Mouse (Mus musculus) lung, embryonic 16.5 days (tissue): ENCODE data around the gene Pole4. TPM values are rescaled to one million over a fixed set of nuclear protein-coding genes. Genes with fewer than 3 reads are reported as not detected.
A peak's percentile ranks its signal among the peaks of the same experiment; 100 is the strongest.

Experiments used
- ATAC-seq: fragments of 200-750 bp; cut with Nextera tagmentation; 2 replicates; pipeline ENCODE4 v1.8.0; 2017; ENCODE audit warnings: low read depth, mild to moderate bottlenecking, moderate library complexity
- H3K27ac ChIP-seq: fragments of 300-500 bp; sonication (generic); 2 replicates; pipeline ENCODE4 v1.5.1; 2014; ENCODE audit warnings: mild to moderate bottlenecking, control low read depth, low read length
- H3K27me3 ChIP-seq: fragments of 300-500 bp; sonication (generic); 2 replicates; pipeline ENCODE4 v1.6.1; 2014; ENCODE audit warnings: low read depth, low read length, mixed read lengths; ENCODE audit not compliant: control insufficient read depth, insufficient read depth
- H3K36me3 ChIP-seq: fragments of 300-500 bp; sonication (generic); 2 replicates; pipeline ENCODE4 v1.6.1; 2014; ENCODE audit warnings: low read length; ENCODE audit not compliant: control insufficient read depth, insufficient read depth
- H3K4me1 ChIP-seq: fragments of 300-500 bp; sonication (generic); replicated peaks from 2 replicates; pipeline ENCODE4 v1.6.1; 2014; ENCODE audit warnings: low read length, mixed read lengths; ENCODE audit not compliant: control insufficient read depth, insufficient read depth
- H3K4me2 ChIP-seq: fragments of 300-500 bp; sonication (generic); 2 replicates; pipeline ENCODE4 v1.6.1; 2014; ENCODE audit warnings: low read depth, low read length, control low read depth
- H3K4me3 ChIP-seq: fragments of 300-500 bp; sonication (generic); 2 replicates; pipeline ENCODE4 v1.5.1; 2014; ENCODE audit warnings: mild to moderate bottlenecking, low read length, control low read depth
- H3K9ac ChIP-seq: fragments of 300-500 bp; sonication (generic); 2 replicates; pipeline ENCODE4 v1.6.1; 2014; ENCODE audit warnings: low read length, control low read depth
- H3K9me3 ChIP-seq: fragments of 300-500 bp; sonication (generic); 2 replicates; pipeline ENCODE4 v1.6.1; 2016; ENCODE audit warnings: low read length; ENCODE audit not compliant: control insufficient read depth
- WGBS: fragments of 180-500 bp; shearing (Covaris S2); extraction: QIAGEN DNeasy Blood & Tissue Kit; methylation state at CpG from one replicate; pipeline ENCODE4 v1.1.7; 2014; 5-methylcytosine and 5-hydroxymethylcytosine counted together
- polyA plus RNA-seq: library from polyadenylated mRNA; unstranded; fragments of >200 nt; fragmentation: Nextera tagmentation; extraction: Ambion mirVana; gene quantifications from 2 replicates; pipeline ENCODE4 v1.2.1, GENCODE M21; 2015

Gene Pole4
- 101 and 115 TPM in 2 replicates for polyA plus RNA-seq

DNA sequence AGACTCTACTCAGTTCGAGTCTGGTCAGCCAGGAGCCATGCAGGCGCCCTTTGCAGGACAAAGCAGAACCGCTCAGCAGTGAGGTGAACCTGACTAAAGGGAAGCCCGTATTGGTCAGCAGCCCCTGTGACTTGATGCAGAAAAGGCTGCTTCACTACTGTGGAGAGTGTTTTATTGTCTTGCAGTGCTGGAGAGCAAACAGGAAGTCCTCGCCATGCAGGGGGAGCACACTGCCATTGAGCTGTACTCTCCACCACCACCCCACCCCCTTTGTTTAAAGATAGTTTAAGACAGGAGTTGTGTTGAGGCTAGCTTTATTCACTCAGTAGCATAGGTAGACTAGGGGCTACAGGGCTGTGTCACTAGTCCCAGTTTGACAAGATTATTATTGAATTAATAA lies at the start of gene Pole4:
Pole4 (minus strand) TSS at position 145 of the 400 bp plus-strand sequence.
- WGBS = 71% methylated on average over 5 of the region's 5 CpGs

DNA sequence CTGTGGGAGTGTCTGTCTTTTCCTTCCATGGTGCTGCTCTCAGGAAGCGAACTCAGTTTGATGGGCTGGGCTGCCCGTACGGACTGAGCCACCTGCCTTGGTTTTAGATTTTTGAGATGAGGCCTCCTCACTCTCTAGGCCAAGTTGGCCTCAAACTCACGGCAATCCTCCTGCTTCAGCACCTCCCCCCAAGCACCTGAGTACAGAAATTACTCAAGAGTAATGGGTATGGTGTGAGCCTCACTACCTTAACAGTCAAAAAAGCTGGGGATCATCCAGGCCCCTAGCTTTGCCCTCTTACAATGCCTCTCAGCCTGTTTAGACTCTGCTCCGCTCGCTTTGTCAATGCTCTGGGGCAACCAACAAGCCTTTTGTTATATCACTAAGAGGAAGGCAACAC lies 49.6 kb upstream of the Pole4 start:
- H3K9me3 ChIP-seq = no peaks in the 10 kb centered on the region
- H3K9ac ChIP-seq = no peak overlapping the region
- ATAC-seq = no peak
- no peaks in the 10 kb centered on the region for H3K27me3 ChIP-seq
- H3K27ac ChIP-seq = no peak overlapping the region
- no peak overlapping the region for H3K4me3 ChIP-seq
- no peaks in the 10 kb centered on the region for H3K36me3 ChIP-seq
- H3K4me1 ChIP-seq = peaks cover 4% of the 10 kb centered on the region; the same call in 1 of the 2 replicates
- 83% methylated on average over 6 of the region's 6 CpGs for WGBS
- no peak overlapping the region for H3K4me2 ChIP-seq

More for the DNA sequence above, at the start of gene Pole4:
- Histone ChIP-seq H3K9me3 (no peaks in the 10 kb centered on the region), H3K27ac (no peak within 1 kb of the TSS), H3K36me3 (no peaks in the 10 kb centered on the region), H3K4me3 (no peak within 1 kb of the TSS), H3K4me1 (no peaks in the 10 kb centered on the region), H3K9ac (no peak within 1 kb of the TSS), H3K4me2 (no peak within 1 kb of the TSS), H3K27me3 (no peaks in the 10 kb centered on the region)
- no peak for ATAC-seq

DNA sequence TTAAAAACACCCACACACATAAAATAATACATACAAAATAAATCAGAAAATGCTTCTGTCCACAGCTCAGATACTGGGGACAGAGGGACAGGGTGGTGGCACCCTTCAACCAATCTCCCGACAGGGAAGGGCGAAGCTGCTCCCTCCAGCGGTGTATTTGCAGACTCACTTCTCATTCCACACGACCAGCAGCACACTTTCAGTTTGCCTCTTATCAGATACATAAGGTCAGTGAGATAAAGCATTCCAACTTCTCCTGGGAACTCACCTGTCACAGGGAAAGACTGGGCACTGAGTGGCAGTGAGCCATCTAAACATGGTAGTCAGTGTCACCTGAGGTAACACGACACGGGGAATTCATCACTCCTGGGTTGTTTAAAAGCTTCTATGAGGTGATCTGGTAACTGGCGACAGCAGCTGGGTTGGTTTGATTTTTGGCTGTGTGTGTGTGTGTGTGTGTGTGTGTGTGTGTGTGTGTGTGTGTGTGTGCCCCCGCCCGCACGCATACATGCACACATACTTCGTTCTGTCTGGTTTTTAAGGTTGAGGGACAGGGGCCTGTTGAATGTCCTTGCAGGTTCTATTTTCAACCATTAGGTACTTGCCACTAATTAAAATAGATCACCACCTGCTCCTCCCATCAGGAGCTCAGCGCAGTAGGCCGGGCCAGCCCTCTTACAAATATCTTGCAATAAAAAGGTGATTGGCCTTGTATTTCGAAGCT lies 48.6 kb upstream of the Pole4 start:
- no peak overlapping the region for H3K4me2 ChIP-seq
- no peak for ATAC-seq
- no peak overlapping the region for H3K4me3 ChIP-seq
- H3K4me1 ChIP-seq = peaks cover 4% of the 10 kb centered on the region; the same call in 1 of the 2 replicates
- WGBS = 66% methylated on average over 14 of the region's 14 CpGs
- no peak overlapping the region for H3K27ac ChIP-seq
- H3K9me3 ChIP-seq = no peaks in the 10 kb centered on the region
- H3K36me3 ChIP-seq = peaks cover 2% of the 10 kb centered on the region; the same call in 1 of the 2 replicates
- H3K9ac ChIP-seq = no peak overlapping the region
- no peaks in the 10 kb centered on the region for H3K27me3 ChIP-seq

DNA sequence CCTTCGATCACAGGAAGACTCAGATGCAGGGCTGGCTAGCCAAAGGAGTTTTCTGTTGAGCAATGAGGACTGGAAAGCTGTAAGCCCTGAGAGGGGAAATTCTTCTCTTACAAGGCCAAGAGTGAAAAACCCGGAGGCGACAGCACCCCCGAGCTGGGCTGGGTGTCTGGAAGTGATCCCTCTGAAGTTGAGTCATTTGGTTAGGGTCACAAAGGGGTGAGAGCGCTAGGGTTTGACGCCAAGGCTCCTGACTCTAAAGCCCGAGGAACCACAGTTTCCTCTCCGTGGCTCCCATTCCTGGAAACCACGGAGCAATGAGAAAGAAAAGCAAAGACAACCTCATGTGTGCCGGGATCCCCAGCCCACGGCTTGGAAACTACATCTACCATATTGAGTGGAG lies 47.9 kb upstream of the Pole4 start:
- H3K27me3 ChIP-seq = no peaks in the 10 kb centered on the region
- 37% methylated on average over 11 of the region's 11 CpGs for WGBS
- peaks cover 6% of the 10 kb centered on the region for H3K36me3 ChIP-seq
- H3K4me1 ChIP-seq = peaks cover 4% of the 10 kb centered on the region; the same call in 1 of the 2 replicates
- no peak overlapping the region for H3K4me3 ChIP-seq
- no peak overlapping the region for H3K9ac ChIP-seq
- no peak for ATAC-seq
- no peak overlapping the region for H3K27ac ChIP-seq
- H3K4me2 ChIP-seq = no peak overlapping the region
- no peaks in the 10 kb centered on the region for H3K9me3 ChIP-seq

DNA sequence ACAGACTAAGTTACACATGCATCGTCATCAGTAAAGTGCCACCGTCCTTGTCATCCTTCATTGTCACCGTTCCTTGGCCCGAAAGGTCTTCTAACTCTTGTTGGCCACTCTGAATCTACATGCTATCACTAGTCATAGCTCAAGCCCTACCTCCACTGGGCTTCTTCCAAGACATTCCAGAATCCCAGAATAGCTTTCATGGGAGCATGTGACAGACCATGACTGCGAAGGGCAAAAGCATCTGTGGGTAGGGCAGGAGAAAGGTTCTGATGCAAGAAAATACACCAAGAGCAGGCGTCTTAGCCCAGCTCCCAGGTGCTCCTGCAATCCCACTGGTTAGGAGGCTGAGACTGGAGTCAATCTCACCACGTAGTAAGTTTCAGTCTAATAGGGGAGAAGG lies 46.6 kb upstream of the Pole4 start:
- no peak overlapping the region for H3K4me2 ChIP-seq
- peaks cover 4% of the 10 kb centered on the region; the same call in 1 of the 2 replicates for H3K4me1 ChIP-seq
- H3K27ac ChIP-seq = no peak overlapping the region
- no peaks in the 10 kb centered on the region for H3K27me3 ChIP-seq
- no peaks in the 10 kb centered on the region for H3K9me3 ChIP-seq
- no peak overlapping the region for H3K4me3 ChIP-seq
- WGBS = 91% methylated on average over 7 of the region's 7 CpGs
- H3K9ac ChIP-seq = no peak overlapping the region
- ATAC-seq = no peak
- peaks cover 6% of the 10 kb centered on the region for H3K36me3 ChIP-seq

DNA sequence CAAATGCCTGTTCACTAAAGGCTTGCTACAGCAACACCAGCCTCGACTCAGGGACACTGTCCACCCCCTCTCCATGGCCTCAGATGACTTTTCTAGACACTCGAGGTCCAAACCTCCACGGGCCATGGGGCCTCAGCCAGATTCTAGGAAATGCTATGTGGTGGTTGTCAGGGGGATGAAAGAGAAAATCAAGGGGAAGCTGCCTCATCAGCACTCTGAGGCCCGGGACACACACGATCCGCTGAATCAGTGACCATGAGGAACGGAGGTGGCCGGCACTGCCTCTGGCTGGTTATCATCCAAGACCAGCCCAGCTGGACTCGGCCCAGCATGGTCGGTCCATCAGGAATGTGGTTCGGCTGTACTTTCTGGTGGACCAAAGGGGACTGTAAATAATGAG lies 45.9 kb upstream of the Pole4 start:
- no peak overlapping the region for H3K27ac ChIP-seq
- H3K36me3 ChIP-seq = peaks cover 6% of the 10 kb centered on the region
- H3K9me3 ChIP-seq = no peaks in the 10 kb centered on the region
- peaks cover 4% of the 10 kb centered on the region; the same call in 1 of the 2 replicates for H3K4me1 ChIP-seq
- 68% methylated on average over 11 of the region's 11 CpGs for WGBS
- no peak overlapping the region for H3K4me3 ChIP-seq
- H3K27me3 ChIP-seq = no peaks in the 10 kb centered on the region
- H3K4me2 ChIP-seq = no peak overlapping the region
- no peak overlapping the region for H3K9ac ChIP-seq
- peak; percentile 24; the same call in 1 of the 2 replicates for ATAC-seq

DNA sequence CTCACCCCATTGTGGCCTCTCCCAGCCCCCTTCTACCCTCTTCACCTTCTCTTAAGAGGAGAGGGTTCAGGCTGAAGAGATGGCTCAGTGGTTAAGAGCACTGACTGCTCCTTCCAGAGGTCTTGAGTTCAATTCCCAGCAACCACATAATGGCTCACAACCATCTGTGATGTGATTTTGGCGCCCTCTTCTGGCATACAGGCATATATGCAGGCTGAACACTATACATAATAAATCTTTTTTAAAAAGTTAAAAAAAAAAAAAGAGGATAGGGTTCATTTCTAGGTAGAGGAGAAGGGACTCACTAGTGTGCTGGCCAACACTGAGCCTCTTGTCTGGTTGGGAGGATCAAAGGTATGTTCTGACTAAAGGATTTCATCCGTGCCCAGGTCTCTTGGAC lies 44.9 kb upstream of the Pole4 start:
- H3K4me1 ChIP-seq = peaks cover 4% of the 10 kb centered on the region; the same call in 1 of the 2 replicates
- WGBS = 56% methylated on average over 2 of the region's 2 CpGs

DNA sequence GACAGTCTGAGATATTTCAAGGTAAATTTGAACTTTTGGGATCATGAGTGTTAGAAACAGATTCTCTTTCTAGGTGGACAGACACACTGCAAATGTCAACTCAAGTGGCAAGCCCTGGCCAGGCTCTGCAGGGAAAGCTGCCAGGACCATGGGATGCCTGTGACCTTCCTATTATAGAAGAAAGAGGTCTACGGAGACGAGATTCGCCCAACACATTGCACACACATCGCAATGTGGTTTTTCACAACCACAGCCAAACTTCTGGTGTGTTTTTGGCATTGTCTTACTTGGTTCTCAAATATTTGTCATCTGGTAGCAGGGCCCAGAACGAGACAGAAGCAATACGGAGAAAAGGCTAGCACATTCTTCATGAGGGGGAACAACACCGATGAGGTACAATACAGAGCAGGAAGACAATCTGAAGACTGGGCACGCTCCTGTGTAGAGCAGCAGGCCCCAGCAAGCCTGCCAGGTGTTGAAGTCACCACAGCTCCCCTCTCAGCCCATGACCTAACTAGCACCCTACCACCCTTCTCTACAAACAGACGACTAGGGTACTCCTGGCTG lies 43.0 kb upstream of the Pole4 start:
- H3K9ac ChIP-seq = no peak overlapping the region
- H3K4me1 ChIP-seq = peaks cover 3% of the 10 kb centered on the region; the same call in 1 of the 2 replicates
- WGBS = 83% methylated on average over 9 of the region's 9 CpGs
- no peak overlapping the region for H3K4me3 ChIP-seq
- H3K27ac ChIP-seq = no peak overlapping the region
- H3K9me3 ChIP-seq = no peaks in the 10 kb centered on the region
- no peak for ATAC-seq
- no peaks in the 10 kb centered on the region for H3K27me3 ChIP-seq
- H3K36me3 ChIP-seq = peaks cover 6% of the 10 kb centered on the region
- no peak overlapping the region for H3K4me2 ChIP-seq

More for the DNA sequence above, 44.9 kb upstream of the Pole4 start:
- Histone ChIP-seq H3K4me2 (no peak overlapping the region), H3K9me3 (no peaks in the 10 kb centered on the region), H3K27me3 (no peaks in the 10 kb centered on the region), H3K27ac (no peak overlapping the region), H3K9ac (no peak overlapping the region), H3K36me3 (peaks cover 6% of the 10 kb centered on the region), H3K4me3 (no peak overlapping the region)
- ATAC-seq = no peak

DNA sequence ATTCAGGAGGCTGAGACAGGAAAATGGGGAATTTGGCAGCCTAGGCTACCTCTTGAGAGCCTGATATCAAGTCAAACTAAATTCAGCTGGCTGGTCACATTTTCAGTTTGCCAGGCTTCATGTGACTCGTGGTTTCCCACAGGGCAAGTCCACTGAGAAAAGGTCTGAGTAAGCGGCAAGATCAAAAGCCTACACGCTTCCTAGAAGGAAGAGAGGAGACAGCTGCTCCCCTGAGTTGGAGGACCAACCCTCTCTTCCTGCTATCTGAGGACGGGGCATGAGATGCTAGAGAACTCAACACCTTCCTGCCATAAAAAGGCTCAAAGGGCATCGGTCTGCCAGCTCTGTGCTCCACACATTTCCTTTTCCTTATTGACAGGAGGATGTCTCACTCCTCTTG lies 41.9 kb upstream of the Pole4 start:
- 55% methylated on average over 5 of the region's 5 CpGs for WGBS
- Histone ChIP-seq H3K36me3 (peaks cover 6% of the 10 kb centered on the region), H3K4me1 (no peaks in the 10 kb centered on the region), H3K4me2 (no peak overlapping the region), H3K27me3 (no peaks in the 10 kb centered on the region), H3K9ac (no peak overlapping the region), H3K4me3 (no peak overlapping the region), H3K27ac (no peak overlapping the region), H3K9me3 (no peaks in the 10 kb centered on the region)
- no peak for ATAC-seq
